Mouse (Mus musculus): ENCODE measurements around the gene Fhad1. TPM values are rescaled to one million over a fixed set of nuclear protein-coding genes. Genes with fewer than 3 reads are reported as not detected.

Gene Fhad1
- polyA plus RNA-seq, 1 experiment from 2014 or later, result 4.9 TPM

DNA sequence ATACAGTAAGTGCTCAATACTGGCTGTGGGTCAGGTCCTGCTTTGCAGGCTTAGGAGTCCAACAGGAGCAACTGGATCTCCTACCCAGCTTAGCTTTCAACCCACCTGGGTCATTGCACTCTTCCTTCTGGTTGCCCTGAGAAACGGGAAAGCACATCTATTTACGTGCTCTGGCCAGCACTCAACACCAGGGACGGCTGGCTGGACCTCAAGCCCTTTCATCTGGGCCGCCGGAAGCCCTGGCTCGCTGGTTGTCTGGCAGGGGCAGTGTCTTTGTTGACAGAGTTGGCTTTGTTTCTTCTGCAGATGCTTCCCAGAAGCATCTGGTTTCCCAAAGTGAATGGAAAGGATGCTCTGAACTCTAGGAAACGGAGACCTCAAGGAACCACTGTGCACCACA lies 100.8 kb downstream of the Fhad1 start:
- WGBS, result 25% methylated on average over 7 of the region's 7 CpGs
- H3K4me3 ChIP-seq (ENCODE audit: low read depth, low read length), result no peak overlapping the region
- no peak overlapping the region for H3K9ac ChIP-seq (ENCODE audit: low read length)
- no peak overlapping the region for H3K4me2 ChIP-seq (replicated peaks; ENCODE audit: low read depth)
- ATAC-seq (ENCODE audit: low FRiP score, low TSS enrichment) (peak; percentile 31; the same call in 1 of the 2 replicates), DNase-seq (ENCODE audit: low spot score) (no peak)
- H3K4me1 ChIP-seq (replicated peaks; ENCODE audit: control insufficient read depth, insufficient read depth), result 0 out of 2 replicates have a peak, but pooled peaks cover 2% of the 10 kb centered on the region
- H3K27ac ChIP-seq (replicated peaks), result peak overlapping the region; percentile 36; the same call in 1 of the 2 replicates
- no peak for TF ChIP-seq CTCF (IDR thresholded peaks at IDR 0.05; ENCODE audit: low read depth)
- no peak for TF ChIP-seq EP300 (optimal IDR thresholded peaks at IDR 0.05)
- H3K36me3 ChIP-seq (ENCODE audit: control insufficient read depth, insufficient read depth, low read length), result no peaks in the 10 kb centered on the region
- H3K9me3 ChIP-seq (ENCODE audit: control insufficient read depth, low read length), result no peaks in the 10 kb centered on the region
- no peaks in the 10 kb centered on the region for H3K27me3 ChIP-seq (ENCODE audit: control insufficient read depth, insufficient read depth, low read length)

- Histone ChIP-seq H3K9ac (ENCODE audit: low read length) (no peak overlapping the region), H3K27ac (replicated peaks) (peak overlapping the region; percentile 36; the same call in 1 of the 2 replicates), H3K4me3 (ENCODE audit: low read depth, low read length) (no peak overlapping the region), H3K27me3 (ENCODE audit: control insufficient read depth, insufficient read depth, low read length) (no peaks in the 10 kb centered on the region), H3K4me2 (replicated peaks; ENCODE audit: low read depth) (no peak overlapping the region), H3K4me1 (replicated peaks; ENCODE audit: control insufficient read depth, insufficient read depth) (0 out of 2 replicates have a peak, but pooled peaks cover 2% of the 10 kb centered on the region), H3K9me3 (ENCODE audit: control insufficient read depth, low read length) (no peaks in the 10 kb centered on the region), H3K36me3 (ENCODE audit: control insufficient read depth, insufficient read depth, low read length) (no peaks in the 10 kb centered on the region)
- DNase-seq (ENCODE audit: low spot score), result no peak
- no peak for TF ChIP-seq EP300 (optimal IDR thresholded peaks at IDR 0.05)
- TF ChIP-seq CTCF (IDR thresholded peaks at IDR 0.05; ENCODE audit: low read depth), result no peak
- ATAC-seq (ENCODE audit: low FRiP score, low TSS enrichment), result peak; percentile 20; the same call in 1 of the 2 replicates
- 59% methylated on average over 13 of the region's 13 CpGs for WGBS
Measured at GRCm38 (mm10) chr4:141913201-141913993, 101.5 kb downstream of the Fhad1 start.

GRCm38 (mm10) chr4:141904710-141905109 lies 110.2 kb downstream of the Fhad1 start:
- 78% methylated on average over 9 of the region's 9 CpGs for WGBS
- no peak for DNase-seq (ENCODE audit: low spot score)
- Histone ChIP-seq H3K9me3 (ENCODE audit: control insufficient read depth, low read length) (no peaks in the 10 kb centered on the region), H3K36me3 (ENCODE audit: control insufficient read depth, insufficient read depth, low read length) (no peaks in the 10 kb centered on the region), H3K27me3 (ENCODE audit: control insufficient read depth, insufficient read depth, low read length) (no peaks in the 10 kb centered on the region), H3K27ac (replicated peaks) (no peak overlapping the region), H3K4me2 (replicated peaks; ENCODE audit: low read depth) (no peak overlapping the region), H3K4me3 (ENCODE audit: low read depth, low read length) (no peak overlapping the region), H3K4me1 (replicated peaks; ENCODE audit: control insufficient read depth, insufficient read depth) (peaks cover 3% of the 10 kb centered on the region; the same call in 1 of the 2 replicates), H3K9ac (ENCODE audit: low read length) (no peak overlapping the region)
- no peak for ATAC-seq (ENCODE audit: low FRiP score, low TSS enrichment)
- TF ChIP-seq EP300 (optimal IDR thresholded peaks at IDR 0.05), result no peak
- TF ChIP-seq CTCF (IDR thresholded peaks at IDR 0.05; ENCODE audit: low read depth), result no peak

GRCm38 (mm10) chr4:141902479-141902858 lies 112.4 kb downstream of the Fhad1 start:
- Histone ChIP-seq H3K27me3 (ENCODE audit: control insufficient read depth, insufficient read depth, low read length) (no peaks in the 10 kb centered on the region), H3K4me2 (replicated peaks; ENCODE audit: low read depth) (no peak overlapping the region), H3K4me1 (replicated peaks; ENCODE audit: control insufficient read depth, insufficient read depth) (peaks cover 4% of the 10 kb centered on the region; the same call in 1 of the 2 replicates), H3K27ac (replicated peaks) (no peak overlapping the region), H3K9ac (ENCODE audit: low read length) (no peak overlapping the region), H3K4me3 (ENCODE audit: low read depth, low read length) (no peak overlapping the region), H3K9me3 (ENCODE audit: control insufficient read depth, low read length) (no peaks in the 10 kb centered on the region), H3K36me3 (ENCODE audit: control insufficient read depth, insufficient read depth, low read length) (no peaks in the 10 kb centered on the region)
- WGBS, result 73% methylated on average over 8 of the region's 8 CpGs
- ATAC-seq (ENCODE audit: low FRiP score, low TSS enrichment) (no peak), DNase-seq (ENCODE audit: low spot score) (no peak)
- TF ChIP-seq EP300 (optimal IDR thresholded peaks at IDR 0.05) (no peak), CTCF (IDR thresholded peaks at IDR 0.05; ENCODE audit: low read depth) (no peak)

DNA sequence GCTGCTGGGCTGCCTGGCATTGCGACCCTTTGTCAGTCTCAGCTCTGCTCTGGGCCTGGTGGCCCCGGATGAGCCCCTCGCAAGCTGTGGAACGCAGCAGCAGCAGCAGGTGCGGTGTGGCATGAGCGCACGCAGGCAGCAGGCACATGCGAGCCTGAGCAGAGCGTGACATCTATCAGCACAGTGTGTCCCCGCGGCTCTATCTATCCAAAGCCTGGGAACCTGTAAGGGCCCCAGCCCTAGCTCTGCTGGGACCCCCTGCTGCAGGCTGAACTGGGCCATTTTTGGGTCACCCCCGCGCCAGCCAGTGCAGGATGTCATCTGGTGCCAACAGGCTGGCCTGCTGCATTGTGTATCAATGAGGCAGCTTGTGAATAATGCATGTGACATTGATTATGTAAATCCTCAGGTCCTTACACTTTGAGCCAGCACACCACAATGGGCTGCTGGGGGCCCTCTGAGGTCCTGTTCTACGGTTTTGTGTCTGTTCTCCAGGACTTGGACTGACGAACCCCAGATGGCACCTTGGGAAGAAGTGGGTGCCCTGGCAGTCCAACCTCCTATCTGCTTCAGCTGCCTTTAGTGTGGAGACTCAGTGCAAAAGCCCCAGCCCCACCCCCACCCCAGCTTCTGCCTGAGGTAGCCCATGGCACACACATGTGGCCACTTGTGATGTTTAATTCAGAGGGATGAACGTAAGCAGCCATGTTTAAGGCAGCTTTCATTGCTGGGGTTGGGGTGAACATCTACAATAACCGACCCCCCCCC lies 113.0 kb downstream of the Fhad1 start:
- Histone ChIP-seq H3K4me1 (replicated peaks; ENCODE audit: control insufficient read depth, insufficient read depth) (peaks cover 4% of the 10 kb centered on the region; the same call in 1 of the 2 replicates), H3K27me3 (ENCODE audit: control insufficient read depth, insufficient read depth, low read length) (no peaks in the 10 kb centered on the region), H3K36me3 (ENCODE audit: control insufficient read depth, insufficient read depth, low read length) (no peaks in the 10 kb centered on the region), H3K9ac (ENCODE audit: low read length) (no peak overlapping the region), H3K4me3 (ENCODE audit: low read depth, low read length) (no peak overlapping the region), H3K4me2 (replicated peaks; ENCODE audit: low read depth) (no peak overlapping the region), H3K27ac (replicated peaks) (no peak overlapping the region), H3K9me3 (ENCODE audit: control insufficient read depth, low read length) (no peaks in the 10 kb centered on the region)
- ATAC-seq (ENCODE audit: low FRiP score, low TSS enrichment) (no peak), DNase-seq (ENCODE audit: low spot score) (no peak)
- WGBS, result 80% methylated on average over 17 of the region's 17 CpGs
- TF ChIP-seq CTCF (IDR thresholded peaks at IDR 0.05; ENCODE audit: low read depth) (no peak), EP300 (optimal IDR thresholded peaks at IDR 0.05) (no peak)

All from stomach, postnatal 0 days (tissue).